ENCODE assay signal across 8 mouse cellular contexts in the genomic region with DNA sequence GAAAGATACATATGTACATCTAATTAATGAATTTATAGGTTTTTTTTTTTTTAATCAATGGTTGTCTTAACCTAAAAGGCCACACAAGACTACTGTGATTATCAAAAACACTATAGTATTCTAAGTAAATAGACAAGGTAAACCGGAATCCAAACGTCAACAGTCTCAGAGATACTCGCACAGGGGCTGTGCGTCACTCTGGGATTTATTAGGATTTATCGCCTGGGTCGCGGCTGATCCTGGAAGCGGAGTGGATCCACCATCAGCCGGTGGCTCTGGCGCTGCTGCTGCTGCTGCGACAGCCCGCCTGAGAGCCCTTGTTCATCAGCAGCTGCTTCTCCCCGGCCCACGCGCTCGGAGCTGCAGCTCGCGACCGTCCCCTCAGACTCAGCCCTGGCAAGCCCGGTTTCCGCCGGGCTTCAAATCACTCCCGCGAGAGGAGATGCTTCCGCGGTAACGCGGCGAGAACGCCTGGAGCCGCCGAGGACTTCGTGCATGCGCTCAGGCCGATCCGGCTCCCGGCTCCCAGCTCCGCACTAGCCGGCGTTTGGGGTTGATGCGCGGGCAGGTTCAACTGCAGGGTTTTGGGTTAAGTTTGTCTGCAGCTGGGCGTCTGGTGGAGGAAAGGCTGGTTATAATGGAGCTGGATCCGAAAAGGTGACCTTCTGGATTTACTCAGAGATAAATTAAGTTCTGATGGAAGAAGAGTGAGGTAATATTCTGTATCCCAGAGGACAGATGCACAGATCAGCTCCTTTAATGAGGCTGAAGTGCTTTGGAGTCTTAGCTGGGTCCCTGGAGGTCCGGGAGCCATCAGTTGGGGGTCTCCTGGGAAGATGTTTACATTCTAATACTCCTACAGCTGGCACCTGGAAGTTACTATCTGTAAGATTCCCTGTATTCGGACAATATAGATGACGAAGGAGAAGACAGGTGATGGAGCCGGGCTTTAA. TPM values are rescaled to one million over a fixed set of nuclear protein-coding genes. Genes with fewer than 3 reads are reported as not detected.
A peak's percentile ranks its signal among the peaks of the same experiment; 100 is the strongest.
DNase-seq lines count a peak whose midpoint lies in the region; ATAC-seq lines count a peak whose summit lies in the region.

No protein-coding gene starts in this region.

- H3K9me3 ChIP-seq in forebrain, embryonic 12.5 days = no peaks in the 10 kb centered on the region
- H3K9me3 ChIP-seq in heart, embryonic 16.5 days (replicated peaks; ENCODE audit: control insufficient read depth, low read length) = 0 out of 2 replicates have a peak, but pooled peaks cover 3% of the 10 kb centered on the region
- H3K9me3 ChIP-seq in liver, embryonic 12.5 days (replicated peaks) = no peaks in the 10 kb centered on the region

- H3K27ac ChIP-seq in forebrain, embryonic 12.5 days = peak overlapping the region; percentile 79
- H3K27ac ChIP-seq in heart, embryonic 16.5 days (ENCODE audit: low read length) = peak overlapping the region; percentile 76
- H3K27ac ChIP-seq in liver, embryonic 12.5 days = no peak overlapping the region

- peak overlapping the region; percentile 46 for H3K4me3 ChIP-seq in forebrain, embryonic 12.5 days (replicated peaks)
- H3K4me3 ChIP-seq in heart, embryonic 16.5 days (ENCODE audit: low read length) = peak overlapping the region; percentile 64
- peak overlapping the region; percentile 49 for H3K4me3 ChIP-seq in liver, embryonic 12.5 days

- no peaks in the 10 kb centered on the region for H3K4me1 ChIP-seq in forebrain, embryonic 12.5 days
- 0 out of 2 replicates have a peak, but pooled peaks cover 3% of the 10 kb centered on the region for H3K4me1 ChIP-seq in heart, embryonic 16.5 days (ENCODE audit: control insufficient read depth, insufficient read depth, low read length)
- H3K4me1 ChIP-seq in liver, embryonic 12.5 days = 0 out of 2 replicates have a peak, but pooled peaks cover 3% of the 10 kb centered on the region

- WGBS in forebrain, embryonic 12.5 days = 4% methylated on average over 48 of the region's 48 CpGs
- WGBS in heart, embryonic 16.5 days = 6% methylated on average over 48 of the region's 48 CpGs
- 5% methylated on average over 48 of the region's 48 CpGs for WGBS in liver, embryonic 12.5 days (ENCODE audit: insufficient replicate concordance)

- no peaks in the 10 kb centered on the region for H3K36me3 ChIP-seq in forebrain, embryonic 12.5 days (replicated peaks)
- H3K36me3 ChIP-seq in heart, embryonic 16.5 days (ENCODE audit: control insufficient read depth, insufficient read depth) = no peaks in the 10 kb centered on the region
- H3K36me3 ChIP-seq in liver, embryonic 12.5 days = no peaks in the 10 kb centered on the region

- H3K9ac ChIP-seq in forebrain, embryonic 12.5 days = peak overlapping the region; percentile 69
- peak overlapping the region; percentile 81 for H3K9ac ChIP-seq in heart, embryonic 16.5 days (ENCODE audit: low read length)
- H3K9ac ChIP-seq in liver, embryonic 12.5 days = peak overlapping the region; percentile 56

- H3K4me2 ChIP-seq in forebrain, embryonic 12.5 days = peak overlapping the region; percentile 65
- peak overlapping the region; percentile 90 for H3K4me2 ChIP-seq in heart, embryonic 16.5 days (ENCODE audit: low read depth, low read length)
- H3K4me2 ChIP-seq in liver, embryonic 12.5 days = peak overlapping the region; percentile 77

- peak; percentile 97 for ATAC-seq in forebrain, embryonic 12.5 days (ENCODE audit: low FRiP score)
- peak; percentile 96 for ATAC-seq in heart, embryonic 16.5 days (replicated peaks; ENCODE audit: extremely low read depth, insufficient read depth, low FRiP score)
- ATAC-seq in liver, embryonic 12.5 days = peak; percentile 72

- 0 out of 2 replicates have a peak, but pooled peaks cover 2% of the 10 kb centered on the region for H3K27me3 ChIP-seq in forebrain, embryonic 12.5 days
- H3K27me3 ChIP-seq in heart, embryonic 16.5 days (ENCODE audit: control insufficient read depth, insufficient read depth, low read length) = no peaks in the 10 kb centered on the region
- peaks cover 8% of the 10 kb centered on the region for H3K27me3 ChIP-seq in liver, embryonic 12.5 days (replicated peaks)

- DNase-seq in B cell, adult 2 months = peak; percentile 74 to 76
- peak; percentile 66 for DNase-seq in brain, embryonic 18.5 days (ENCODE audit: low read depth, low spot score)
- peak; percentile 85 for DNase-seq in kidney, postnatal 14 days
- peak; percentile 85 for DNase-seq in naive thymus-derived CD4-positive, alpha-beta T cell, adult 2 months (ENCODE audit: low read depth)
- peak; percentile 71 to 85 for DNase-seq in spleen, postnatal 4 days (ENCODE audit: low spot score in 2 of 2)

RNA-seq across cellular contexts. Expression of a gene that starts 10.7 kb away (rescaled TPM):
- polyA plus RNA-seq in forebrain, embryonic 12.5 days (2016; fragmentation: Nextera tagmentation; extraction: Ambion mirVana) = not detected in 2 replicates
- polyA plus RNA-seq in heart, embryonic 16.5 days (2015; fragmentation: Nextera tagmentation; extraction: Ambion mirVana) = 2.3 and 2.8 TPM in 2 replicates
- polyA plus RNA-seq in liver, embryonic 12.5 days (2016; fragmentation: Nextera tagmentation; extraction: Ambion mirVana) = 0.20 and 0.26 TPM in 2 replicates

RNA-seq across cellular contexts. Expression of a gene that starts 13.4 kb away (rescaled TPM):
- polyA plus RNA-seq in forebrain, embryonic 12.5 days (2016; fragmentation: Nextera tagmentation; extraction: Ambion mirVana) = 70.1 and 70.5 TPM in 2 replicates
- polyA plus RNA-seq in heart, embryonic 16.5 days (2015; fragmentation: Nextera tagmentation; extraction: Ambion mirVana) = 48.6 and 50.3 TPM in 2 replicates
- polyA plus RNA-seq in liver, embryonic 12.5 days (2016; fragmentation: Nextera tagmentation; extraction: Ambion mirVana) = 26.7 and 27.3 TPM in 2 replicates
